Mouse (Mus musculus) gastrocnemius, adult 2 months (tissue): ENCODE measurements around the gene Gm15080. TPM values are rescaled to one million over a fixed set of nuclear protein-coding genes. Genes with fewer than 3 reads are reported as not detected.
"Not testable (repeated sequence)": the region's sequence is repeated elsewhere in the genome, so short reads cannot be mapped to it uniquely, and the experiment has no call there.

Source experiments
- DNase-seq: peaks from one replicate; pipeline ENCODE4 v3.0.0; 2022
- H3K27ac ChIP-seq: fragments of 200-600 bp; 2 replicates; pipeline ENCODE4 v1.8.1; 2022; ENCODE audit warnings: mild to moderate bottlenecking
- H3K4me3 ChIP-seq: fragments of 200-600 bp; 2 replicates; pipeline ENCODE4 v1.8.1; 2022; ENCODE audit warnings: mild to moderate bottlenecking, moderate library complexity
- intact Hi-C: fragments of 180-260 bp; cut with DNase I; formaldehyde crosslinking; loops from one replicate; pipeline ENCODE4 v1.15.1; 2025
- long read RNA-seq, 2 experiments: library from polyadenylated mRNA; stranded (forward); transcript quantifications; one replicate each; pipeline ENCODE4 v2.0.0; 2021
- total RNA-seq, 2 experiments: library from RNA; stranded (reverse); gene quantifications; 2 replicates each; pipeline ENCODE4 v1.2.3; 2021

Gm15080 gene
- total RNA-seq, result not detected
- long read RNA-seq, experiment 1, result 0 reads
- long read RNA-seq, experiment 2, result 0 reads

GRCm38 (mm10) chrX:147992693-147993092 is at the start of gene Gm15080:
TSS of gene Gm15080 (plus strand) at chrX:147992993.
- DNase-seq, H3K27ac ChIP-seq, H3K4me3 ChIP-seq, intact Hi-C loops: not testable (repeated sequence)

Other genes with a start within 250 kb of the Gm15080 start
- gene Gm15128, start 227.0 kb upstream of the Gm15080 start, total RNA-seq, result not detected
- gene Gm15107, start 187.7 kb downstream of the Gm15080 start, total RNA-seq, result not detected